Mouse (Mus musculus) left cerebral cortex, postnatal 4 days (tissue): ENCODE measurements around the gene Slc43a2. TPM values are rescaled to one million over a fixed set of nuclear protein-coding genes. Genes with fewer than 3 reads are reported as not detected.
A peak's percentile ranks its signal among the peaks of the same experiment; 100 is the strongest.

Experiments used
- DNase-seq: peaks from one replicate; pipeline ENCODE4 v3.0.0-alpha.2; 2022
- intact Hi-C: fragments of 180-260 bp; cut with DNase I; formaldehyde crosslinking; loops from one replicate; pipeline ENCODE4 v1.15.1; 2025
- total RNA-seq, 2 experiments: library from RNA; stranded (reverse); gene quantifications; 2 replicates each; pipeline ENCODE4 v1.2.3; 2021

Gene Slc43a2
- total RNA-seq, 2 experiments from 2014 or later: 43.5 to 51.1 TPM

DNA sequence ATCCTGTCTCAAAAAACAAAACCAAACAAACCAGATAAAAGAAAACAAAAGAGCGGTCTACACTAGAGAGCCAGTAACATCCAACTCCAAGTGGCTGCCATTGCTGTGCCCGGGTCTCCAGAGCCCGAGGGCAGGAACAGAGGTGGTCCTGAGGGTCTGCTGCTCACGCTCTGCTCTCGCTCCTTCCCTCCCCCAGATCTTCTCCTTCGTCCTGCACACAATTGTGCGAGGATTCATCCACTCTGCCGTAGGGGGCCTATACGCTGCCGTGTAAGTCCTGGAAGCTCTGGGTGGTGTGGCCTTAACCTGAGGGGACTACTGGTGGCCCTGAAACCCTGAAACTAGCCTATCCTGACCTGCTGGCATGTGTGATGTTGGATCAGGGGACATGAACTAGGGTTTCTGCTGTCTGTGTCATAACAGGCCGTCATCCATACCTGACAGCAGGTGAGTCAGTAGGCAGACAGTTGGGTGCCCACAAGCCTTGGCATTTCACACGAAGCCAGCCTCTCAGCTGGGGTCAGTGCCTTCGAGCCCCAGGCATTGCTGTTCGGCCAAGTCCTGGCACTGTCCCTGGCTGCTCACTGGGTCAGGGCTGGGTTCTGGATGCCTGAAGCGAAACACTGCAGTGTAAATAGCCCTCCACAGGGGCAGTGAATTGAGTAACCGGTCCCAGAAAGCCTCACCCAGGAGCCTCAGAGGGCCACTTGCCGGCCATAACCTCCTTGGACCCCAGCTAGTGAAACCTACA is 39.1 kb downstream of the Slc43a2 start:
- DNase-seq: no peak
- intact Hi-C loops: loop anchor here (5.0 kb wide), 1 partner anchor 38 kb away; the partner anchor contains the start of gene Slc43a2

DNA sequence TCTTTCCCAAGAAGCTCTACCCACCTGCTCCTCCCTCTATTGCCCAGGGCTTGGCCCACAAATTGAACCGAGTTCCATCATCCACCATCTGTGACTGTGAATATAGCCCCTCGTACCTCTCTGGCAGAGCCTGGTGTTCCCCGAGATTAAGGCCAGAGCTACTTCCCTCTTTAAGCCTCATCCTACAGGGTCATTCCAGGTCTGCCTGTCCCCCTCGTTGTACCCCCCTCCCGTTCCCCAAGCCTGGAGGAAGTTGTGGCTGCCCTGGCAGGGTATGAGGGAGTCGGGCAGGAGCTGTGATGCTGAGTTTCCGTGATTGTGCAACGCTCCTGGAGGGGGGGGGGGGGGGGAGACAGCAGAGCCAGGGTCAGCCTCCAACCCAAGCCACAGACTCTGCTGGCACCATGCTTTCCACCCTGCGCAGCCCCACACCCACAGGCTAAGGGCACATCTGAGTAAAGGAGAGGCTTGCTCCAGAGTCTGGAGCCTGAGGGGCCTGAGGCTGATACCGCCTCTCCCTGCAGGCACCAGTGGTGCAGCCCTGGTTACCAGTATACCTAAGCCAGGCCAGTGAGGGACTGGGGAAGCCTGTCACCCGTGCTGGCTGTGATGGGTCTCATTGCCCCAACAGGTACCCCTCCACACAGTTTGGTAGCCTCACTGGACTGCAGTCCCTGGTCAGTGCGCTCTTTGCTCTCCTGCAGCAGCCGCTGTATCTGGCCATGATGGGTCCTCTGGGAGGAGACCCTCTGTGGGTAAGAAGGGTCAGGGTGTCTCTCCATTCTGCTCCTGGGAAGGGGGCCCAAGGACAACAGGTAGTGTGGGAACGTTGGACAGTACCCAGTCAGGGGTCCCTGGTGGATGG is 39.9 kb downstream of the Slc43a2 start:
- no peak for DNase-seq
- intact Hi-C loops: loop anchor here (5.0 kb wide), 1 partner anchor 39 kb away; the partner anchor contains the start of gene Slc43a2

DNA sequence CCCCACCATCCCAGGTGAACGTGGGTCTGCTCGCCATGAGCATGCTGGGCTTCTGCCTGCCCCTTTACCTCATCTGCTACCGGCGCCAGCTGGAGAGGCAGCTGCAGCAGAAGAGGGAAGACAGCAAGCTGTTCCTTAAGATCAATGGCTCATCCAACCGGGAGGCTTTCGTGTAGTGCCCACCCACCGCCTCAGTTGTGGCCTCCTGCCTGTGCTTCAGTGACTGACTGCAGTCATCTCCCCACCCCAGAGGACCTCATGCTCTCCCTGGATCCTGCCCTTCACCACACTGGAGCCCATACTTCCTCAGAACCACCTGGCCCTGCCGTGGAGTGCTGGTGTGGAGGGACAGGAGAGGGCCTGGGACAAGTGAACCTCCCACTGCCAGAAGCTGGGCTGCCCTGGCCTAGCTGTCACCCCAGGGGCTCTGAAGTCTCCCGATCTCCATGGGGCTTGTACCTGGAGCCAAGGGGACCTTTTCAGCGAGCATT is 40.9 kb downstream of the Slc43a2 start:
- DNase-seq: peak; percentile 19
- intact Hi-C loops: loop anchor here (5.0 kb wide), 1 partner anchor 40 kb away; the partner anchor contains the start of gene Slc43a2

DNA sequence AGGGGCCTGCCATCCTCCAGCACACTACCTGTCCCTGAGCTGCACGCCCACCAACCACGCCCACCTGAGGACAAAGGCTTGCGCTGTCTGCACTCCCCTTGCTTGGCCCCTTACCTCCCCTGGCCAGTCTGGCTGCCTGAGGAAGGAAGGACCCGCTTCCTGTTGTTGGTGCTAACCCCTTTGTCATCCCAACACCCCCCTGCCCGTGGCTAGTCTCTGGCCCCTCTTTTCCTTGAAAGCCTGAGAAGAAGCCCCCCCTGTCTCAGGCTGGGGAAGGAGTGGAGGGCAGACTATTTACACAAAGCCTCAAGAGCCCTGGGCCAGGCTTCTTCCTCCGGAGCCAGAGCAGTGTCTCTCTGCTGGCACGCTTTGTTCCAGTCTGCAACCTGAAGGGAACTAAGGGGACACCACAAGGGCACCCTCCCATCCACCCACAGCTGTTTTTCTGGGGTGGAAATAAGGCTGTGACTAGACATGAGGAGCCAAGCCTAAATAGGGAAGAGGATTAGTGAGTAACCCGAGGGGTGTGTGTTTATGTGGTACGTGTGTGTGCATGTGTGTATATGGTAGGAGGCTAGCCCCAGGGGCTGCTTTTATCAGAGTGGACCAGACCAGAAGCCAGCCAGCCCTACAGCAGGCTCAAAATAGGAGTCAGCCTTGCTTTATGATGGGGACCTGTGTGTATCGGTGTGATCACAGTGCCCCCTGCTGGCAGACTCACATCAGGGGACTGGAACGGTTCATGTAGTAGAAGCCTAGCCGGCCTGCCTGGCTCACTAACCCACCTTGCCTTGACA is 41.6 kb downstream of the Slc43a2 start:
- DNase-seq: peak; percentile 96
- intact Hi-C loops: loop anchor here (5.0 kb wide), 1 partner anchor 41 kb away; the partner anchor contains the start of gene Slc43a2

DNA sequence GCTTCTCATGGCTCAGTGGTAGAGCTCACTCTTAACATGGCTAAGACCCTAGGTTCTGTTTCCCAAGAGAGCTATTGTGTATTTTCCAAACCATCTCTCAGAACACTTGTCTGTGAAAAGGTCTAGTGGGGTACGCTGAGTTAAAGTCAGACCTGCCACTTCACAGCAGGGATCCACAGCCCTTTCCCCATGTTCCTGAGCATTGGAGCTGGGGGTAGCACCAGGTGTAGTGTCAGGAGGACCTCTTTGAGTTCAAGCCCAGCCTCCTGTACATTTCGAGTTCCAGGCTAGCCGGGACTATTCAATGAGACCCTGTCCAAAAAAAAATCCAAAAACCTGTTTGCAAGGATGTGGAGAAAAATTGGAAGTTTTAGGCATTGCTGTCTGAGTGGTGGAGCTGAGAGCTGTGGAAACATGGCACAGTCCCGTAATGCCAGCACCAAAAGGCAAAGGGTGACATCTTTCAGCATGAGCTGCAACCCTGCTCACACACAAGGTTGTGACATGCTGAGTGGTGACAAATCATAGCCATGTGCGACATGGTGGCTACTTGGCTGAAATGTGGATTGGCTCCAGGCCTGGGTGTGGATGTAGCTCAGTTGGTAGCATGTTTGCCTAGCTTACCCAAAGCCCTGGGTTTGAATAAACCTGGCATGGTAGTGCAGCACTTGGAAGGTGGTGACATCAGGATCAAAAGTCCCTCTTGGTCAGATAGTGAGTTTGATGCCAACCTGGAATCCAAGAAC is 43.1 kb downstream of the Slc43a2 start:
- no peak for DNase-seq
- intact Hi-C loops: loop anchor here (5.0 kb wide), 1 partner anchor 42 kb away; the partner anchor contains the start of gene Slc43a2

DNA sequence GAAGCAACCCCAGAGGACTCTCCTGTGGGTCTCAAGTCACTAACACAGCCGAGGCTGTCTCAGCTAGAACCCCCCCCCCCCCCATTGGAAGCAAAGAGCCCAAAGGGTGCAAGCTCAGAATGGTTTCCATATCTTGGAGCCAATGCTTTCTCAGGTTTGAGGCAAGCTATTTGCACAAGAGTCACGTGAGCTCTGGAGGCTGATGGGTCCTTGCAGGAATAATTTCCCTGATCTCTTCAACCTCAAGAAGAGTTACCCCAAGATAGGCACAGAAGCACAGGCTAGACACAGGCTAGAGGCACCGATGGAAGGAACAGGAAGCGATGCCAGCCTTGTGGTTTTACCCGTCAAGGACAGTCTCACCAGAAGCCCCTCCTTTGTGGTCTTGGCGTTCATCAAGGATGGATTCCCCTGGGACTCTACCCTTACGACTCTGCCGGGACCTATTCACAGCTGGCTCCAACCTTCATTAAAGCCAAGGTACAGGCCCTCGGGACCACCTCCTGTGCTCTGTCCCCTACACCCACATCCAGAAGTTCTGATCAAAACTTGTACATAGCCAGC is 44.1 kb downstream of the Slc43a2 start:
- intact Hi-C loops: no loop called here
- DNase-seq: no peak

DNA sequence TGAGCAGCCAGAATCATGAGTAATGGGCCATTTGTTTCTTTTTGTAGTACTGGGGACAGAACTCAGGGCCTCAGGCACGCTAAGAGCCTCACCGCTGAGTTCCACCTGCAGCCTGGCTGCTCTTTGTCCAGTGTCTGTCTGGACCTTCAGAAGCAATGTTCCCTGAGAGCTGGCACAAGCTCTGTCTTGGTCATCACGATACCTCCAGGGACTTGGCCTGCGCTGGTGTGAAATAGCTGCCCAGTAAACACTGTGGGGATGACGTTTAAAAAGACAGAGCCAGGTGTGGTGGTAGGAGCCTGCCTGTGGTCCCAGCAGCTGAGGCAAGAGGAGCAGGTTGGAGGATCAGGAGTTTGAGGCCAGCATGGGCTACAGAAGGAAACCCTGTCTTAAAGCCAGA is 47.1 kb downstream of the Slc43a2 start:
- intact Hi-C loops: no loop called here

DNA sequence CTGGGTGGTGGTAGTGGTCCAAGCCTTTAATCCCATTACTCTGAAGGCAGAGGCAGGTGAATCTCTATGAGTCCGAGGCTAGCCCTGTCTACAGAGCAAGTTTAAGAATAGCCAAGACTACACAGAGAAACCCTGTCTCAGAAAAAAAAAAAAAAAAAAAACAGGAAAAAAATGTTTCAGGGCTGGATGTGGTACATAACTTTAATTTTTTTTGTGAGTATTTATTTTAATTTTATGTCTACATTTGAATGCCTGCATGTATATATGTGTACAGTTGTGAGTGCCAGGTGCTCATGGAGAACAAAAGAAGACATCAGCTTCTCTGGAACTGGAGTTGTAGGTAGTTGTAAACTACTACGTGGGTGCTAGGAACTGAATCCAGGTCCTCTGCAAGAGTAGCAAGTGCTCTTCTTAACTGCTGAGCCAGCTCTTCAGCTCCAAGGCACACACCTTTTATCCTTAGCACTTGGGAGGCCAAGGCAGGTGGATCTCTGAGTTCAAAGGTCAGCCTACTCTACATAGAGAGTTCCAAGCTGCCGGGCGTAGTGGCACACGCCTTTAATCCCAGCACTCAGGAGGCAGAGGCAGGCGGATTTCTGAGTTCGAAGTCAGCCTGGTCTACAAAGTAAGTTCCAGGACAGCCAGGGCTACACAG is 50.1 kb downstream of the Slc43a2 start:
- no peak for DNase-seq
- intact Hi-C loops: no loop called here

More for the DNA sequence above, 47.1 kb downstream of the Slc43a2 start:
- no peak for DNase-seq

DNA sequence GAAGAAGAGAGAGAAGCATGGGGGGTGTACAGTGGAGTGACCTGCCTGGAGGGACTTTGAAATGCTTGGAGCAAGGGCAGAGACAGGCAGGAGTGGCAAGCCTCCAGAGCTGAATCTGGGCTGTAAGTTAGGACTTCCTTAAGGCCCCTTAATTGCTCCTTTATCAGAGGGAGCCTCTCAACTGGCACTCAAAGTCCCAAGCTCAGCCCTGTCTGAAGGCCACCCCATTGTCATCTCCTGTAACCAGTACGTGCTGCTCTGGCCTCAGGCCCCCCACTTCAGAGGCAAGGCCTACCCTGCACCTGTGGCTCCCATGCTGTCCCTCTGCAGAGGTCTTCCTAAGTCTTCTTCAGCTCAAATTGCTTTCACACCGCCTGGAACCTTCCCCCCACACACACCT is 52.0 kb downstream of the Slc43a2 start:
- no peak for DNase-seq

DNA sequence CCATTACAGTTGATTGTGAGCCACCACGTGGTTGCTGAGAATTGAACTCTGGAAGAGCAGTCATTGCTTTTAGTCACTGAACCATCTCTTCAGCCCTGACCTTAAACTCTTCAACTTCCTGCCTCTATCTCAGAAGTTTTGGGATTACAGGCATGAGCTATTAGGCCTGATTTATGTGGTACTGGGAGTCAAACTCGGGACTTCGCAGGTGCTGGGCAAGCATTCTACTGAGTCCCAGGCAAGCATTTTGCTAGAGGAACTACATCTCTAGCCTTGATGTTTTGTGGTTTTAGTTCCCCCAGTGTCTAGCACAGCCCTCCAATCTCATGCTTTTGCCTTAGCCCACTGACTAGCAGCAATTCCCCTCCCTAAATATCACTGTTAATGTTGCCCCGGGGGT is 53.6 kb downstream of the Slc43a2 start:
- intact Hi-C loops: no loop called here
- no peak for DNase-seq

More for the DNA sequence above, 52.0 kb downstream of the Slc43a2 start:
- intact Hi-C loops: no loop called here

DNA sequence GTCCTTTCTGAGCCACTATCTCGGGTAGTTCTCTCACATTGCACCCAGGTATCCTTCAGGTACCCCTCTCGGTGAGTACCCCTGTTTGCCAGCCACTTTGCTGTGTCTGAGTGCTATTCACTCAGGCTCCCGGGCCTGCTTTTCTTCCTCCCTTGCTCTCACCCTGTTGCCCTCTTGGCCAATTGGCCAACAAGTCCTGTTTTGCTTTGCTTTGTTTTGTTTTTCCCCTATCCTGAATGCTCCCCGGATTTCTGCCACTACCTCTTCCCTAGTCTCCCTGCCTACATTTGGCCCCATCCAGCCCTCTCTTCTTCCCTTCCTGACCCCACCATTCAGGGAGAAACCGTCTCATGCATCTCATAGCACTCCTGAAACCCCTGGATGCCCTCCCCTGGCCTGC is 54.5 kb downstream of the Slc43a2 start:
- DNase-seq: no peak
- intact Hi-C loops: no loop called here

DNA sequence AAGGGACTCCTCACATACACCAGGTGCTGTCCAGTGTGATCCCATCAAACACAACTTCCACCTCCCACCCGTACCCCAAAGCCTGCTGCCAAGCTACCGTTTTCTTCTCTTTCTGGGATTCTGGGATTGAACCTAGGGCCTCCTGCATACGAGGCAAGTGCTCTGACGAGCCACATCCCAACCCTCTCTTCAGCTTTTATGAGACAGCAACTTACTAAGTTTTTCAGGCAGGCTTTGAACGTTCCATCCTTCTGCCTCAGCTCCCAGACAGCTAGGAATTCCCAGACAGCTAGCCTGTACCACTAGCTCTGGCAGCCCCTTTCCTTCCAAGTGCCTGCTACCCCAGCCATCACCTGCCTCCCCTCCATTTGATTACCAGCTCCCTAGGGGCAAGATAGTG is 55.5 kb downstream of the Slc43a2 start:
- intact Hi-C loops: no loop called here
- DNase-seq: no peak

DNA sequence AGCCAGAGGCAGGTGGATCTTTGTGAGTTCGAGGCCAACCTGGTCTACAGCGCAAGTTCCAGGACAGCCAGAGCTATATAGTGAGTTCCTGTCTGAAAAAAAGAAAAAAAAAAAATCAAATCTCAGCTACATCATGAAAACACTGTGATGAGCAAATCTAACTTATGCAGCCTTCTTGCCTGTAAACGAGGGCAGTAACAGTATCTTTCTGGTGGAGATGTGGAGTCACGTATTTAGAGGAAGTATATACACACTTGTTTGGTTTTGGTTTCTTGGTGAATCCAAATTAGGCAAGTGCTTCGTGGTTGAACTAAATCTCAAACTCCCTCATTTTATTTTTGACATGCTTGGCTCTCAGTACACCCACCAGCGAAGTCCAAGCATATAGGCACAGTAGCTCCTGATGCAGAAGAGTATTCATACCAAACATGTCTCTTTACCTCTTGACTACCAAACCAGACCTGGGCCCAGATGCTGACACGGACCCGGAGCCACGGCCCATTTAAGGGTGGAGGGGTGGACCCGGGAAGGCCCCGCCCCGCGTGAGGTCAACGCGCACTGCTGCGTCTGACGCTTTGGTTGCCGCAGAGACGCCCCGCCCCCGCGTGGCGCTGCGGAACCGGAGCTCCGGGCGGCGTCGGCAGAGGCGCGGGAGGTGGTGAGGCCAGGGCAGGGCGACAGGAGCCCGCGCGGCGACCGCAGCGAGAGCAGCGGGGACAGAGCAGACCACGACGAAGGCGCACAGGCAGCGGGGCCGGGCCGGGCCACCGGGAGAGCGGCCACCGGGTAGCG is 56.2 kb downstream of the Slc43a2 start, which contains the start of gene Pitpna:
Pitpna (plus strand) TSS at position 605 of the 792 bp plus-strand sequence.
- intact Hi-C loops: no loop called here
- DNase-seq: peak; percentile 94

DNA sequence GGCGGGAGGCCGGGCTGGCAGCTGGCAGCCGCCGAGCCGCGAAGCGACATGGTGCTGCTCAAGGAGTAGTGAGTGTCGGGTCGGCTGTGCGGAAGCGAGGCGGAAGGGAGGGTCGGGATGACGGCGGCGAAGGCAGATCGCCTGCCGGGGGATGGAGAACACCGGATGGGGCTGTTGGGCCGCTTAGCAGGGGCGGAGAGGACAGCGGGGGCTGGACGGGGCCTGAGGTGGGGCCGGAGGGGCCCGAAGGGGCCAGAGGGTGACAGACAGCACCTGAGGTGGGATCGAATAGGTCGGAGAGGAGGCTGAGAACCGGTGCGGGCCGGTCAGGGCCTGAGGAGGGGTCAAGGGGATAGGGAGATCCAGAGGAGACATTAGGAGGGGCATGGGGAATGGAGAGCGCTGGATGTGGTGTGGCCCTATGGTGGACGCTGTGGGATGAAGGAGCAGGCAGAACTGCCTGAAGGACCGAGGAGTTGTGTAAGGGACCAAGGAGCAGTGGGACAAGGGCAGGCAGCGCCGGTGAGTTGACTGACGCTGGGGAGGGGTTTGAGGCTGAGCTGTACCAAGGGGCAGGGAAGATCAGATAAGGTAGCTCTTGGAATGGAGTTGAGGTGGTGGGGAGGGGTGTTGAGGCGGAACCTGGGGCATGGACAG is 56.9 kb downstream of the Slc43a2 start:
- intact Hi-C loops: no loop called here
- DNase-seq: no peak

DNA sequence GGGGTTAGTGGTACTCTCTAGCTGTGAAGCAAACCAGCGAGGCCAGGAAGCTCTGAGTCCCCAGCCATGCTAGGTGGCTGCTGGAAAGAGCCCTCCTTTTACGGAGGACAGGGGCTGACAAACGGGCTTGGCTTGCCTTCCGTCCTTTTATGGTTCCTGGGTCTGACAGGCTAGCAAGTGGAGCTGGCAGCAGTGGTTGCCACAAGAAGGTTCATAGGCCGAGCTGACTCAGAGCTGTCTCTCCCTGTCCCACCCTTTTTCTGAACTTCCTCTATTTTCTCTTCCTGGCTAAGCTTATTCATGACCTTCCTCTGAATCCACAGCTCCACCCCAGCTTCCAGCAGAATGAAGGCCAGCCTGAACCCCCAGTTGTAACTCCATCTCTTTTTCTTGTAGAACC is 61.1 kb downstream of the Slc43a2 start:
- DNase-seq: no peak
- intact Hi-C loops: no loop called here

DNA sequence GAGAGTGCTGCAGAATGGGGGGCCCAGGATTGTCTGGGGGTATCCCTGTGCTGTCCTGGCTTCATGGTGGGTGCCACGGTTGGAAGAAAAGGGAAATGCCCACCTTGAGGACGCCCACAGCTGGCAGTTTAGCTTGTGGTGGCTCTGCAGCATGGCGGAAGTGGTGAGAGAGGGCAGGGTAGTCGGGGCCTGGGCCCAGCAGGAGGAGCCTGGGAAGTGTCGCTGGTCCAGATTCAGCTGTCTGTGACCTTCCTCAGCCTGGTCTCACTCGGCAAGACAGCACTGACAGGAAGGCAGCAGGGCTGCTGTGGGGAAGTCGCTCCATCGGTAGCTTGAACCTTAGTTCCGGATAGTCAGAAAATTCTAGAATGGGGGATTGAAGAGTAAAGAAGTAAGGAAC is 62.9 kb downstream of the Slc43a2 start:
- no peak for DNase-seq
- intact Hi-C loops: no loop called here

DNA sequence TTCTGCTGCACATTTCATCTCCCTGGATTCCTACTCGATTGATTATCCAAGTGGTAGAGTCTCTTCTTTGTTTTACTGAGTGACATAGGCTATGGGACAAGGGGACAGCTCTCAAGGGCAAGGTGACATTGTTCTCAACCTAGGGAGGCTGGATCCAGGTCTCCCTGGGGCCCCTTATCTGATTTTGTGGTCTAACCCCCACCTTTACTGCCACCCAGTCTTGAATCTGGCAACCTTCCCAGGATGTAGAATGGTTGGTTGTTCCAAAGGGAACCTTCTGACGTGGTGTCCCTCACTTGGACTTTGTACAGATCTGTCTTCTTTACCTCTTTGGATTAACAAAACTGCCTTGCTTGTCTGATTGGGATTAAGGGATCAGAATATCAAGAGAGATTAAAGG is 63.9 kb downstream of the Slc43a2 start:
- DNase-seq: no peak
- intact Hi-C loops: no loop called here

DNA sequence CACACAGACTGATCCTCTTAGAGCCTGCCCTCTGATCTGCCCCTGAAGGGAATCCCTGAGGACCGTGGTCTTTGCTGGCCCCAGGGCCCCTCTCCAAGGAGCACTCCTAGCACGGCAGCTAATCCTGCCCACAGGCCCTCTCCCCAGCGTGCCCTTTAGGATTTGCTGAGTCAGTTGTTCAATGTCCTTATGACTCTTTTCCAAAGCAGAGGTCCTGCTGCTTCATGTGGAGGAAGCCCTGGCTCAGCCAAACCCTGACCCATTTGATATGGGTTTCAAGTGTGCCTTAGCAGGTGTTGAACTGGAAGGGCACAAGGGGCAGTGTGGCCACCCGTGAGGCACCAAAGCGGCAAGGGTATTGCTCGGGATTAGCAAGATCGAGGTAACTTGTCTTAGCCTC is 64.3 kb downstream of the Slc43a2 start:
- DNase-seq: no peak
- intact Hi-C loops: no loop called here
